Mouse (Mus musculus): ENCODE data around the gene Crb1. TPM values are rescaled to one million over a fixed set of nuclear protein-coding genes. Genes with fewer than 3 reads are reported as not detected.

Crb1 gene
- polyA plus RNA-seq, 1 experiment: not detected

DNA sequence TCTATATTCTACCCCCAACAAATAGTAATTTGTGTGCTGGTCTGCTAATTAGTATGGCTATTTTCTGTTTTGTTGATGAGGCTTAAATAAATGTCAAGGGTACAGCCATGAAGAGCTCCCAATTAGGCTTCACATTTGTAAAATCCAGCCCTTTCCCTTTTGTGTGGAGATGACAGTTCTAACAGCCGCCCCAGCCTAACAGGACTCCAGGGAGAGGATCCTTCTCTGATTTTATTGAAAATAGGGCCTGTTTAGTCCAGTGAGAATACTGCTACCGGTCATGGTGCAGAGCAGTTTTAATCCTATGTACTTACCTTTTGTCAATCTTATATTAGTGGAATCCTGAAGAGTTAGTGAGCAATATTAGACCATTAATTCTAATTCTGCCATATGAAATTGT lies 223.9 kb downstream of the Crb1 start:
- Histone ChIP-seq H3K4me3 (ENCODE audit: insufficient read depth, low read length) (no peak overlapping the region), H3K4me1 (ENCODE audit: control insufficient read depth, insufficient read depth, low read length) (no peaks in the 10 kb centered on the region), H3K27ac (ENCODE audit: insufficient read depth, low read depth, low read length) (no peak overlapping the region)
- TF ChIP-seq CTCF (IDR thresholded peaks at IDR 0.05; ENCODE audit: low read depth, low read length) (no peak), POLR2A (IDR thresholded peaks at IDR 0.05; ENCODE audit: borderline replicate concordance, low read depth, low read length) (no peak)

Other genes with a start within 250 kb of the Crb1 start
- gene Zbtb41, start 45.2 kb upstream of the Crb1 start, polyA plus RNA-seq (2012; ENCODE audit: insufficient read depth, insufficient read length, missing spikeins): 7.1 and 7.6 TPM in 2 replicates
- 10.5 and 10.8 TPM in 2 replicates for gene Aspm, start 77.7 kb upstream of the Crb1 start, polyA plus RNA-seq (2012; ENCODE audit: insufficient read depth, insufficient read length, missing spikeins)
- gene F13b, start 124.6 kb upstream of the Crb1 start, polyA plus RNA-seq (2012; ENCODE audit: insufficient read depth, insufficient read length, missing spikeins): not detected in 2 replicates
- not detected in 2 replicates for gene Cfhr1, start 183.2 kb upstream of the Crb1 start, polyA plus RNA-seq (2012; ENCODE audit: insufficient read depth, insufficient read length, missing spikeins)

Data from bone marrow macrophage, adult 2 months (primary cell).